Mouse (Mus musculus) liver, adult 2 months (tissue): ENCODE measurements around the gene Cpz.

Experiments
- CTCF ChIP-seq: fragments of 200-500 bp; IDR thresholded peaks from 2 replicates; pipeline ENCODE4 v1.5.1; 2011; ENCODE audit warnings: low read depth, low read length, control low read depth
- POLR2A ChIP-seq: fragments of 200-500 bp; IDR thresholded peaks from 2 replicates; pipeline ENCODE4 v1.6.1; 2011; ENCODE audit warnings: low read length, control low read depth; ENCODE audit not compliant: insufficient read depth; ENCODE audit errors: extremely low read depth

GRCm38 (mm10) chr5:35541059-35541790, 15.7 kb upstream of the Cpz start:
- TF ChIP-seq CTCF (no peak), POLR2A (no peak)
